ENCODE assay signal across 22 mouse cellular contexts in the genomic region with DNA sequence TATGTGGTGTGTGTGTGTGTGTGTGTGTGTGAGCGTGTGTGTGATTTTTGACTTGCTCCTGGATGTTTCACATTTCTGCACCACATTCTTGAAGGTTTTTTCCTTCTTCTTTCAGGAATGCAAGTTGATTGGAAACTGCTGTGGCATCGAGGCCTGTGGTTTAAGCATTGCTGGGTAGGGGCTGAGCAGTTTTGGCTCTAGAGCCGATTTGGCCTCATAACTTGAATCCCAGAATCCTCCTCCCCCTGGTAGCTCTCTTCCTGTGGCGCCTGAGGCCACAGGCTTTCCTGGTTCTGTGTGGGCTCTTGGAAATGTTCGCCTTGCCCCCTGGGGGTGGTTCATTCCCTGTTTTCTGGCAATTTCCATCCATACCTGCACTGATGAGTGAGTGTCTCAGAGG. TPM values are rescaled to one million over a fixed set of nuclear protein-coding genes. Genes with fewer than 3 reads are reported as not detected.
DNase-seq lines count a peak whose midpoint lies in the region; ATAC-seq lines count a peak whose summit lies in the region.
"Had no signal": no experiment of that assay in that cellular context is flagged by ENCODE, and none has a peak within 500 bp of the region (broad histone marks: within the 10 kb centered on the region; RNA-seq: fewer than 3 reads in every experiment).

No protein-coding gene starts in this region.

- 31% methylated on average over 5 of the region's 5 CpGs for WGBS in embryonic facial prominence, embryonic 15.5 days
- 24% methylated on average over 5 of the region's 5 CpGs for WGBS in limb, embryonic 12.5 days

- H3K4me2 ChIP-seq in embryonic facial prominence, embryonic 15.5 days (replicated peaks) = no peak overlapping the region
- H3K4me2 ChIP-seq in limb, embryonic 12.5 days = no peak overlapping the region
- H3K4me2 ChIP-seq: forebrain, embryonic 13.5 days had no signal

- no peak overlapping the region for H3K9ac ChIP-seq in embryonic facial prominence, embryonic 15.5 days
- H3K9ac ChIP-seq in limb, embryonic 12.5 days (replicated peaks) = no peak overlapping the region
- H3K9ac ChIP-seq: forebrain, embryonic 13.5 days had no signal

- no peaks in the 10 kb centered on the region for H3K27me3 ChIP-seq in embryonic facial prominence, embryonic 15.5 days
- no peaks in the 10 kb centered on the region for H3K27me3 ChIP-seq in limb, embryonic 12.5 days
- H3K27me3 ChIP-seq: forebrain, embryonic 13.5 days had no signal

- intact Hi-C loops in heart, postnatal 36 days (cut with DNase I) = no loop called here

- H3K9me3 ChIP-seq in embryonic facial prominence, embryonic 15.5 days (replicated peaks) = no peaks in the 10 kb centered on the region
- H3K9me3 ChIP-seq in limb, embryonic 12.5 days = 0 out of 2 replicates have a peak, but pooled peaks cover 6% of the 10 kb centered on the region
- H3K9me3 ChIP-seq: forebrain, embryonic 13.5 days had no signal

- ATAC-seq in embryonic facial prominence, embryonic 15.5 days (ENCODE audit: insufficient number of reproducible peaks, low FRiP score, low TSS enrichment, low read depth) = peak; percentile 80
- peak; percentile 58; the same call in 1 of the 2 replicates for ATAC-seq in limb, embryonic 12.5 days (ENCODE audit: insufficient number of reproducible peaks, insufficient read depth, low FRiP score, low TSS enrichment, low read depth)
- ATAC-seq: activated CD4-positive, CD25-positive, alpha-beta regulatory T cell, adult 4 months; forebrain, embryonic 13.5 days; hindbrain, embryonic 16.5 days; midbrain, embryonic 16.5 days had no signal

- H3K4me3 ChIP-seq in embryonic facial prominence, embryonic 15.5 days (replicated peaks) = no peak overlapping the region
- H3K4me3 ChIP-seq in limb, embryonic 12.5 days (replicated peaks) = no peak overlapping the region
- H3K4me3 ChIP-seq: forebrain, embryonic 13.5 days; heart, adult 2 months; left cerebral cortex, adult 2 months had no signal

- H3K4me1 ChIP-seq in embryonic facial prominence, embryonic 15.5 days = peaks cover 10% of the 10 kb centered on the region
- peaks cover 14% of the 10 kb centered on the region for H3K4me1 ChIP-seq in limb, embryonic 12.5 days (replicated peaks)
- H3K4me1 ChIP-seq: forebrain, embryonic 13.5 days had no signal

- peak; percentile 54 for DNase-seq in 3T3-L1 (ENCODE audit: low read depth, low spot score)
- DNase-seq in Muller cell, postnatal 12 days (ENCODE audit: inconsistent ontology term) = peak; percentile 79
- no peak for DNase-seq in ovary, postnatal 10 days (ENCODE audit: low spot score)
- no peak for DNase-seq in kidney, postnatal 14 days
- DNase-seq in heart, postnatal 36 days = no peak
- DNase-seq: adrenal gland, postnatal 10 days; cerebellum, adult 9-11 months; gastrocnemius, postnatal 14 days; heart, adult 2 months; heart, postnatal 4 days; kidney, adult 11 months; liver; lung, postnatal 10 days; thymus, postnatal 14 days had no signal

- H3K27ac ChIP-seq in embryonic facial prominence, embryonic 15.5 days (replicated peaks) = peak overlapping the region; percentile 80
- H3K27ac ChIP-seq in limb, embryonic 12.5 days = peak overlapping the region; percentile 85
- H3K27ac ChIP-seq: forebrain, embryonic 13.5 days; heart, adult 2 months; left cerebral cortex, adult 2 months had no signal

- no peaks in the 10 kb centered on the region for H3K36me3 ChIP-seq in embryonic facial prominence, embryonic 15.5 days
- H3K36me3 ChIP-seq in limb, embryonic 12.5 days = no peaks in the 10 kb centered on the region

RNA-seq across cellular contexts. Expression of a gene that starts 28.0 kb away (rescaled TPM):
- 159 and 168 TPM in 2 replicates for polyA plus RNA-seq in embryonic facial prominence, embryonic 15.5 days (2015; fragmentation: Nextera tagmentation; extraction: Ambion mirVana)
- 320 and 331 TPM in 2 replicates for polyA plus RNA-seq in limb, embryonic 12.5 days (2016; fragmentation: Nextera tagmentation; extraction: Ambion mirVana)
- 1 to 10 TPM; 3.6 to 5.7 TPM for total RNA-seq in heart, postnatal 36 days (2021)
- total RNA-seq: neutrophil, adult 5-6 weeks had no signal

Comparison
In these comparisons a context has a peak if more than half of its experiments do, and no peak if none do; other contexts are left out.
1. DNase-seq: peak in 3T3-L1 (single experiment) and Muller cell, postnatal 12 days (single experiment); none in ovary, postnatal 10 days (single experiment), kidney, postnatal 14 days (single experiment) and heart, postnatal 36 days (0 of 2).